Mouse (Mus musculus) WW6 (cell line): ENCODE results near the gene Rgs6.

Source experiments
- DNase-seq: peaks from one replicate; pipeline ENCODE4 v3.0.0-alpha.2; 2013; ENCODE audit warnings: low read depth, low spot score

The Rgs6 gene

DNA sequence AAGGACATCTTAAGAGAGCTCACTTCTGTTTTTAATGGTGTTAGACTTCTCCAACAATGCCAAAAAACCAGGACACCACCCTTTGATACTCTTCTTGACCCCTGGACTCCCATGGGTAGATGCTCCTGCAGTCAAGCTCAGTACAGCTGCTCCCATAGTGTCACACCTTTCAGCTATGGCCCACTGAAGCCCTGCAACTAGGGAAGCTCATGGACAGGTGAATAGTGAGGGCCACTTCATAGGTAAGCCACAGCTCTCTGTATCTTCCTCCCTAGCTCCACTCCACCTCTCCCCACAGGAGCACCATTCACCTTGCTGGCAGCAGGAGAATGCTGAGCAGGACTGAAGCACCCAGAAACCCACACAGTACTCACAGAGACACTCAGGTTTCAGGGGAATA is 384.6 kb downstream of the Rgs6 start:
- DNase-seq: no peak

DNA sequence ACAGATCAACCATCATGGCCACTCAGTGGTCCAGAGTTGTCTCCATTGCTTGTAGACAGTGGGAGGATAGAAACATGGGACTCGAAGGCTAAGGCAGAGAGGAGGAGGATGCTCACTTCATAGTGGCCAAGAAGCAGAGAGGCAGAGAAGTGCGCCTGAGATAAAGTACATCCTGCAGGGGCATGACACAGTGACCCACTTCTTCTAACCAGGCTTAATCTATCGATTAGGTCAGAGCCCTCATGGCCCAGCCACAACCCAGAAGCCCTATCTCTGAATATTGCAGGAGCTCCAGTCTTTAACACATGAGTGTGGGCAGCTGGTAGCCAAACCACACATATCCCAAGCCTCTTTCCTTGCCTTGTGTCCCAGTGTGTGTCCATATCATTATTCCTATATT is 385.7 kb downstream of the Rgs6 start:
- DNase-seq: no peak

DNA sequence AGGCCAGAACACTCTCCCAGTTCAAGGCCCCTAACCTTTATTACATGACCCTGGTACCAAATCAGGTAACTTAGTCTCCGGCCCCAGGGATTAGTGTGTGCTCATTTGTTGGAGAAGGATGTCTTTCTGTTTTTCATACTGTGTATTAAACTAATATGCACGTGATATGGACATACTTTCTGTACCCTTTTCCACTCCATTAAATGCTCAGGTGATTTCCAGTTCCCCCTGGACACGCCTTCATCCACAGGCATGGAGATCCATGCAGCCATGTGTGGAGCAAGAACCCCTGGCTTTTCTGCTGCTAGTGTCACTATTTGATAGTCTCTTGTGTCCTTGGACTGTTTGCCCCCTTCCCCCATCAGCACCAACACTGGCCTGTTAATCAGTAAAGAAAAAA is 390.2 kb downstream of the Rgs6 start:
- no peak for DNase-seq

DNA sequence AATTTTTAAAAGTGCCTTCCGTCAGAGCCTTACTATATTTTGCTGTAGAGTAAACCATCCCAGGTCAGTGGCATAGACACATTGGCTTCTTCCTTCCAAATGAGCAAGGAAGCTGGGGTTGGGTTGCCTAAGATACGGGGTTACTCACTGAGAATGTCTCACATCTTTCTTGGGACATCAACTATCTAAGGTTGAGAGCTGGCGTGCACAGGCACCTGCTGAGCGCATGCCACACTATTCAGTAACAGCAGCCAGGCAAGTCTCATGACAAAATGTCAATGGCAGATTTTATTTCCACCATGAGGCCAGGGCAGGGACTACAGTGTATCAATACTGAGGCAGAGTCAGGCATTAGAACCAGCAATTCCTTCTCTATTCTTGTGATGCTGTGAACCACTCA is 394.6 kb downstream of the Rgs6 start:
- no peak for DNase-seq

DNA sequence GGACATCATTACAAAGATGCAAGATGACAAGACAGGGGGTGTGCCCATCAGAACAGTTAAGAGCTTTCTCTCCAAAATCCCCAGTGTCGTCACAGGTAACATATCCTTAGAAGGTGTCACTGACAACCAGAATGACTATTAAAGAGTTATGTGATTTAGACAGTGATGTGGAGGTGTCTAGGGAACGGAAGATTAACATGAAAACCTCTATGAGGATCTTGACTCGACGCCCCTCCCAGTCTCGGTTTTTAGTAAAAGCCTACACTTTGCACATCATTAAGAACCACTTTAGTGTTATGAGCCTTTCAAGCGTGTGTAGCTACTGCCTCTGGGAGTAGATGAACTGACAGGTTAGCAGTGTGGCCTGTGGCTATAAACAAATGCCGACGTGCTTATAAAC is 397.2 kb downstream of the Rgs6 start:
- DNase-seq: no peak

DNA sequence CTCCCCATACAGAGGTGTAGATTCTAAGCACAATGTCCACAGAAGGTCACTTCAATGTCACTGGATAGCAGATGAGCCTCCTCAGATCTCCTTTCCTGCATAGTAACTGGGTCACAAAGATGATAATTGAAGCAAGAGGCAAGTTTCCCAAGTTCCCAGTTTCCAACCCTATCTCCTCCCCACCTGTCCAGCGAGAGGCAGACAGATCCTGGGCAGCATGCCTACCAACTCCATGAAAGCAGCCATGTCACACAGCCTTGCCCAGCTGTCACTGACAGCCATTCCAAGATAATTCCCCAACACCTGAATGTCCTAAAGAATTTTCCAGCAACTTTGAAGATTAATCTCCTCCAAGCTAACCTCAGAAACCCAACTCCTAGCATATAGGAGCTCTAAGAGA is 399.6 kb downstream of the Rgs6 start:
- DNase-seq: no peak

DNA sequence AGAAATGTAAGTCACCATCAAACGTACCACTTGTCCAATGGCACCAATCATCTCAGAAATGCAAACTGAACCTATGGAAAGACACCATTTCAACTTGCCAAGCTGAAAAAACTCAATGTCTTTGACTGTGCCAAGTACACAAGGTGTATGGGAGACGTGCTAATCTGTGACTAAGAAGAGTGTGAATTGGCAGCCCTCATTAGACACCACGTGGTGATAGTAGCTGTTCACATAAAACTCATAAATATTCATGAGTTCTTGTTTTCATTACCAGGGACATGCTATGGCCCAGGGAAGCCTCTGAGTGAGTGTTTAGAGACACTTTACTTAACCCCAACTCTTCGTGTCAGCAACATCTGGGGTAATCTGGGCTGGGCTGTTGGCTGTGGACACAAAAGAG is 405.8 kb downstream of the Rgs6 start:
- DNase-seq: no peak

DNA sequence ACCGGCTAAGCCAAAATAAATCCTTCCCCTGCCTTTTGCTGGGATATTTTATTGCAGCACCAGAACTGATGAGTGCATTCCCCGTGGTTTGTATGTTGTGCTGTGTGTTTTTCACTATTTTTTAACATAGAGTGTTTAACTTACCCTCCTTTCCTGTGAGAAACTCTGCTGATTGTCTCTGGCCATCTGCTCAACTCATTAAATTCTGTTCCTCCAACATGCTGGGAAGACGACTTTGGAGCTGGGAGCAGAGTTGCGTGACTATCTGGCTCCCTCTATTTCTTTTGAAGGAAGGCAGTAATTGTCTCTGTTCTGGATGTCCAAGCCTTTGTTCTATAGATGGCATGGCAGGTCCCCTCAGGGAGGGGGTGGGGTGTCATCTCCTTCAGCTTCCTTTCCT is 408.7 kb downstream of the Rgs6 start:
- DNase-seq: no peak

DNA sequence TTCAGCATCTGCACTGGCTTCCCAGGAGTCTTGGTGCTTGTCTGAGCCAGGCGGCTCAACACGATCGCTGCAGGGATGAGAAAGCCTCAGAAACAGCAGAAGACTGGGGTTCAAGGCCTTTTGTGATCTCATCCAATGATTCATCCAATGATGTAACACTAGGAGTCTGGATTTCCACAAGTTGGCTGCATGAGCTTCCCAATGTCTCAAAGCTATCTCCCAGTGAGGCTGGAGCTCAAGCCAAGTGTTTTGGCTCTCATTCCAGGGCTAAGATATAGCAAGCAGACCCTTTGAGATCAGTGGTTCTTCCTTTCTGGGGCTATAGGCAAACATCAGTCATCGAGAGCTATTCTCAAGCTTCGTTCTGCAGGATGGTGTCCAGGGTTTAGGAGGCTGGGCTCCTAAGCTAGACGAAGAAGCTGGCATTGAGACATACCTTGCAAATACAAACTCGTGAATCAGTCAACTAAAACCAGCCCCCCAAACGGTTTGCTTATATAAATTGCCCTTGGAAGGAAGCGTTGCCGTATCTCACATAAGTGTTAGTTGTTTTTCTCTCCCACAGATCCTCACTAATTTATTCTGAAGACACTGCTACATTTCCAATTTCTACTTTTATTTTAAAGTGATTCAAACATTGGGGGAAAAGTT is 410.7 kb downstream of the Rgs6 start:
- no peak for DNase-seq

DNA sequence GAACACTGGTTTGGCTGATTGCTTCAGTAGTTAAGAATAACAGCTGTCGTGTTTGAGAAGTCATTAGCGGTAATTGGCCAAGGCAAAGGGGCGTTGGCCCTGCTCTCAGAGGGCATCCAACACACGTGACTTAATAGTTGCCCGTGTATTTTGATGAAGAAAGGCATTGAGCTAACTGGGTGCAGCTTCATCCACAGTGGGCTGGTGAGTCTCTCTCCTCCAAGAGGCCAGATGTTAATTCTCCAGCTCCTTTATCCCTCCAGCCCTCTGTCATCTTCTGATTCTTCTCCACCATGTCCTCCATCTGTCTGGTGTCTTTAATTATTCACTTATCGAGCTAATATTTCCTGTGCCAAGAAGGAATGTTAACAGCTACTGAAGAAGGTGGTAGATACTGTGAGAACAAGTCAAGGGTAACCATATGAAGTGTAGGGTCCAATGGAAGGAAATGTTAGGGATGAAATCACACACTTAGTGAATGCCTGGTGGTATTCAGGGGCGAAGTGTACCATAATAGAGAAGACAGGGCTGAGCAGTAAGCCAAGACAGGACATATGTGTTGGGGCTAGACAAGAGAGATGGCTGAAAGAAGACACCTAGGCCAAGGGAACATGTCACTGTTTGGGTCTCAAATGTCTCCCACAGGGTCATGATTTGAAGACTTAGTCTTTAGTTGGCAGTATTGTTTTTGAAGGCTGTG is 411.4 kb downstream of the Rgs6 start:
- no peak for DNase-seq

DNA sequence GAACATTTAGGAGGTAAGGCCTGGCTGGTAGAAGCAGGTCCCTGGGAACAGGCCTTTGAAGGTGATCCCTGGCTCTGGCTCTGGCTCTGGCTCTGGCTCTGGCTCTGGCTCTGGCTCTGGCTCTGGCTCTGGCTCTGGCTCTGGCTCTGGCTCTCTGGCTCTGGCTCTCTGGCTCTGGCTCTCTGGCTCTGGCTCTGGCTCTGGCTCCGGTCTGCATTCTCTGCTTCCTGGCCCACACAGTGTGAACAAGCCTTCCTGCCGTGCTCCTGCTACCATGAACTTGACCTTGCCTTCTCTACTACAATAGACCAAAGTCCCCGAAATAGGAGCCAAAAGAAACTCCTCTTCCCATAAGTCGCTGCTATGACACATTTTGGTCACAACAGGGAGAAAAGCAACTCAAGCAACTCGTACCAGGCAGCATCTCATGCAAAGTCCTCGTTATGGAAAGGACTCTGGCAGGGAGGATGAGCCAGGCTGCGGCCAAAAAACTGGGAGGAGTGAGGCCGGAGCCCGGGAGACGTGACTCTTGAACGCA is 412.0 kb downstream of the Rgs6 start:
- no peak for DNase-seq

DNA sequence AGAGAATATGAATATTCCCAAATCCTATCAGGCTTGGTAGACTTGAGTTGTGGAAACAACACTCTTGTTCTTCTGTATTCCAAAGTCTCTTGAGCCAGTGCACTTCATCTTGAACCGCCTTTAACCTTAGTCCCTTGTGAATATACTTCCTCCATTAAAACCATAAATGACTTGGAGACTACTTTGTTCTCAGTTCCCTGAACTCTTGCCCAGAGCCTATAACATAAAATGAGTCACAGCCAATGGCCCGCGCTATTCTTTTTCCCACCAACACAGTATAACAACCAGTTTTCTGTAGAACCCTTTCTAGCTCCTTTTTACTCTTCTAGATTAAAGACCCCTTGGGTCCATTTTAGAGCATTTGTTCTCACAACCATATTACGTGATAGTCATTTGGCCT is 412.9 kb downstream of the Rgs6 start:
- no peak for DNase-seq

DNA sequence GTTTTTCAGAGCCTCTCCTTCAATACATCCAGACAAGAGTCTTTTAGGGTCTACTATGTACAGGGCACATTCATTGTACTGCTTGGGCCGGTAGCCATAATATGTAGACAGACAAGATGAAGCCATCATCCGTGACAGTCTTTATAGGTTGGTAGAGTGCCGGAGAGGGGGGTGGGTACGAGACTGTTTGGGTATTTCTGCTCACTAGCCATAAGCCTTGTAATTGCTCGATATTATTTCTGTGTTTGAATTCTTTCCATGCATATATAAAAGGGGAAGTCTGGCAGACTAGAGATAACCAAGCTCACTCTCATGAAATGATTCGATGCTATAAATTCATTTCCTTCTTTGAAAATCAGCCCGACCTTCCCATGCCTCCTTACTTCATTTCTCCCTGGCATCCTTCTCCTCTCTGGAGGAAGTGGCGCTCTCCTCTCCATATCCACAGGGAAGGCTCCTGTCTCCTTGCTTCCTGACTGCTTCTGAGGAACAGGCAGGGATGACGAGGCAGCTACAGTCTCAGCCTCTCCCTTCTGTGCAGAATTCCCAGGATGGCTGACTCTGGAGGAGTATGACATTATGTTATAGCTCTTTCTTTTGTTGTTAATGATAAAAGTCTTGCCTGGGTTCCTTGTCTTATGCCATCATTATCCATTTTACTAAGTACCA is 416.1 kb downstream of the Rgs6 start:
- DNase-seq: no peak

DNA sequence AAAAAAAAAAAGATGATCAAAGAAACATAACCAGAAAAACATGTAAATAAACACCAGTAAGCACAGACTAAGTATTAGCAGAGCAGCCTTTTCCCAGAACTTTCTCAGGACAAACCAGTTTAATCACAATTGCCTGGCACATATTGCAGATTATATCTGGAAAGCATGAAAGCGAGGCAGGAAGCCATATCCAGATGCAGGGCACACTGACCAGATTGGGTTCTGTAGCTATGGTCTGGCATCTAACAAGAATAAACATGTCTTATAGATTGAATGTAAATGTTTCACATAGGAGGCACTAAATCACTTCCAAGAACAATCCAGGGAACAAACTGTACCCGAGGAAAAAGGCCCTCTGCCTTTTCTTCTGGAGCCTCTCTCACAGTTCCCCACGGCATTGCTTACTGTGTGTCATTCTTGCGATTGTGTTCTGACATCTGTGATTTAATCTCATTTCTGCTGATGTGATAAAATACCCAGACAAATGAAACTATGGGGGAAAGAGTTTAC is 423.0 kb downstream of the Rgs6 start:
- no peak for DNase-seq

DNA sequence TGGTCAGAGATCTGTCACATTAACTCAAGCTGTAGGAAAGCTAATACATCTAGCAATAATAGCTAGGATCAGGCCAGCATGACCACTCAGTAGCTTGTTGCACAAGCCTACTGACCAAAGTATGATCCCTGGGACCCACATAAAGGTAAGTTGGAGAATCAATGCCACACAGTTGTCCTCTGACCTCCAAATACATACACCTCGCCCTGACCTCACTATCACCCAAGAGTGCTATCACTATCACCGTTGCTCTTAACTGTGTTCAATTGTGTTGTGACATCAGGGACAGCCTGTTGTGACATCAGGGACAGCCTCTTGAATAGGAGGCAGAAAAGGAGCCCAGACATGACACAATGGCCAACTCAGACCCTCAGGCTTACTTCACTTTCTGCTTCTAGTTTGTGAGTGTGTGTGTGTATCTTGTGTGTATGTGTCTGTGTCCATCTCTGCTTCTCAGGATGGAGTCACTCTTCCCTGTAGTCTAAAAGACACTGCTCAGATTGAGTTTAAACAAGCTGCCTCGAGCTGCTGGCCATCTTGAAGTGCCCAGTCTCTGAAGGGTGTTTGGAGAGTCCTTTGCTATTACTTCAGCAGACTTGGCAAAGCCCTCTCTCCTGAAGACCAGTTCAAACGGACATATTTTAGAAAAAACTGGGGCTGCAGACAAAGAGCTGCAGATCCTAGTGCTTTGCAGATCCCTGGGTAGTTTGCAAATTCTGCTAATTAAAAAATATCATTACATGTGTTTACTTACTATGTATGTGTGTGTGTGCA is 426.0 kb downstream of the Rgs6 start:
- no peak for DNase-seq

DNA sequence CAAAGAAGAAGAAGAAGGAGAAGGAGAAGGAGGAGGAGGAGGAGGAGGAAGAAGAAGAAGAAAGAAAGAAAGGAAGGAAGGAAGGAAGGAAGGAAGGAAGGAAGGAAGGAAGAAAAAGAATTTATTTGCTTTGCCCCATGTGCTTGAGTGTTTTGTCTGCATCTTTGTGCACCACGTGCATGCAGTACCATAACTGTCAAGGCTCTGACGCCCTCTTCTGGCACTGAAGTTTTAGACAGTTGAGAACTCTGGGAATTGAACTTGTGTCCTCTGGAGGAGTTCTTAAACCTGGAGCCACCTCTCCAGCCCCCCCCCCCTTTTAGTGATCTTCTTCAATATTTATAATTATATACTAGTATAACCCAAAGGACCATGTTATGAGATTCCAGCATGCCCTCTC is 426.8 kb downstream of the Rgs6 start:
- no peak for DNase-seq

DNA sequence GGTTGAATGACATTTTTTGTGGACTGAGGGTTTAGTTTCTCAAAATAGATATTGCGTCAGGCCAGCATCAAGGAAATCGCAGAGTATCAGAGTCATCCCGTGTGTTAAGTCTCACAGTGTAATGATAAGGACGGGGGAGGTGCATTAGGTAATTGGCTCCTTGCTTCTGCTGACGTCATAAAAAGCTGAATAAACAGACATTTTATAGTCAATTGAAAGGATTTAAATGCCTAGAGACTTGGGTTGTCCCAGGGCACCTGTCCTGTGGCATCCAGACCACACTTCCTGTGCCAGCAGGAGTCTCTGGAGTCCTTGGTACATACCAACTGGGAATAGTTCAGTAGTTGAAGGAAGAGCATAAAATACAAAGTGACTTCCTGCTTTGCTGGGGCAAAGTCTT is 427.3 kb downstream of the Rgs6 start:
- DNase-seq: no peak

DNA sequence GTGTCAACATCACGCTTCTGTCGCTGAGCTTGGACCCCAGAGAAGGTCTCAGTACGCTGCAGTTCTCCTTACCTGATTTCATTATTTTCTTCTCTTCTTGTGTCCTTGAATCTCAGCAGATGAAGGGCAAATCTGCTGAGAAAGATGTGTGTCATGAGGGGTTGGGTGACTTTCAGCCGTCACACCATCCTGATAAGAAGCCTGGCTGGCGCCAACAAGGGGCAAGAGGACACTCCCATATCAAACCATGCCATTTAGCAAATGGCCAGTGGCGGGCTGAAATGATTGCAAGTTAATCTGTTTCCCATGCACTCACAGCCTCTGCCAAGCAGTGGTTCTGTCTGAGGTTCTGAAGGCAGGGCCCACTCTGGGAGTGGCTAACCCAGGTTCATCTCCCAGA is 428.4 kb downstream of the Rgs6 start:
- no peak for DNase-seq

DNA sequence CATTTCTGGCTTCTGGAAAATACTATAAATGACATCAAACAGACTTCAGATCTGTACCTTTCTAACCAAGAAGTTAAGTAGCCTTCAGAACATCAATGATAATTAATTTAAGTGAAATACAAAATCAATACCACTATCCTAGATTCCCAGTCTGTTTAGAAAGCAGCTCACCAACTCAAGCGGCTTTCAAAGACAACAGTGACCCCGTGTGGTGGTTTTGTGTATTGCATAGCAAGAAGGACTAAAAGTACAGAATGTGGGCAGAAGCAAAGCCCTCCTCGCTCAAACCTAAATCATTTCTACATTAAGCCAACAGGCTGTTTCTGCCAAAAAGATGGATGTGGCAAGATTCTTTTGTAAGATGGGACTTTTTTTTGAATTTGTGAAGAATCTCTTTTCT is 429.9 kb downstream of the Rgs6 start:
- peak; percentile 31 for DNase-seq

DNA sequence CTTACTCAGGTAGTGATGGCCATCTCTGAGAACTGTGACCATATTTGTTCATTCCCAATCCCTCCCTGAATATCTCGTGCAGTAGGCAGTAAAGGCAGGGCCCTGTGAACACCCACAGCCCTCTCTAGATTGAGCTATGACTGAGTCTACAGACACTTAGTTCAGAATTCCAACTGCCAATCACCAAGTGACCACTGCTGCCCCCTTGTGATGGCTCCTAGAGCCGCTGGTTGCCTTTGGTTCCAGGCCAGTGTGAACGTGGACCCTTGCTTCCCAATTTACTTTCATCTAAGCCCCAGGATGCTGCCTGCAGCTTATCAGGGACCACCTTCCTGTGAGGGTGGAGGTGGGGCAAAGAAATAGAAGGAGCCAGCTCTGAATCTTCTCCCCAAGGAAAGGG is 438.9 kb downstream of the Rgs6 start:
- no peak for DNase-seq

DNA sequence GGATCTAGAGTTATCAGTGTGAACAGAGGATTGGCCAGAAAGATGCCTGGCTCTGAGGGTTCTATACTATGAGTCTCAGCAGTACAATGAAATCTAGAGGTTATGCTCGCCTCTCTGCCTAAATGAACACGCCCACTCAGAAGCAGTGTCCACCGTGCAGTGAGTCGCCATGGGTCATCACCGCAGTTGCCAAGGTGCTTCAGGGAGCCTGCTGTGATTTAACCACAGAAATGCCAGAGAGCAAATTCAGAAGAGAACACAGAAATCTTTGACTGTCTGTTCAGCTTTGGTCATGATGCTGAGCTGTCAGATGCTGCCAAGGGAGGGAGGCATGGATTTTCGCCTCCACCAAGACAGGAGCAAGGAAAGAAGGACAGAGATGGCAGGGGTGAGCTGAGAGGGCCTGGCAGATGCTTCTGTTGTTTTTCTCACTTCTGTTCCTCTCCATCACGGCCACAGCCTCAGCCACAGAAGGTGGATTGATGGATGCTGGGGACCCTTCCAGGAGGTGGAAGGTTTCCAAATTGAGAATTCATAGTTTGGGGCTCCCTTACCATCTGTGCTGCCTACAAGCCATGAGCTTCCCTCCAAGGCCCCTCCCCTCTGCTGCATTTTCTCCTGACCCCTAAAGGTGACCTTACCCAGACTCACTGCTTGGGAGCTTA is 445.2 kb downstream of the Rgs6 start:
- no peak for DNase-seq
